Mouse (Mus musculus) urinary bladder, postnatal 4 days (tissue): Measurements from ENCODE around the gene Gm266.

Experiments
- DNase-seq, 2 experiments: peaks; one replicate each; pipeline ENCODE4 v3.0.0; 2021 to 2022; ENCODE audit warnings: low spot score in 2 of 2

Gm266 gene

DNA sequence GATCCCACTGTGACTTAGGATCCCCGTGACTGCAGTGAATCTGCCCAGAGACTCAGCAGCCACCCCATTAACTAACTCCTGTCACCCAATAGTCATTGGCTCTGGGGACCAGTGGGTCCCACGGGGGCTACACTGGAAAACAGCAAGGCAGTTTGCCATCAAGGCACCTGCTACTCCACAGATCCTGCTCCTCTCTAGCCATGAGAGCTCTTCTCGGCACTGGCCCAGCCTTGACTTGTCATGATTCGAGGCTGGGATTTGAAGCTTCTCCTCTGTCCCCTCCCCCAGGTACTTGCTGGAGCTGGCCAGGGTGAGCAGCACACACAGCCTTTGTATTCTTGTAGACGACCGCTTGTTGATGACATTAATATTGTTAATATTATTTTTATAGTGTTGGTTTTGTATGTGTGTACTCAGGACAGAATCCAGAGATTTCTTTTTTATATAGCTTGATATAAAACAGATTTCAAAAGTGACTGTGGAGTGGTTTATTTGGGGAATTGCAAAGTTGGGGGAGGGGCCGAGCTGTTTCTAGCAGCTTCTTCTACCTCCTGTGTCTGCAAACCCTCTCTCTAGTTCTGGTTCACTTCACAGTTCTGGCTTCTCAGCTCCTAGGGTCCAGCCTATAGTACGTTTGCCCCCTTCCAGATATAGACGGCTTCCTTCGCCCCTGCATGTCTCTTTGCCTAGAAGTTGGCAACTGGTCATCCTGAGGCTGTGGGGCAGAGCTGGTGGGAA, 30.9 kb downstream of the Gm266 start:
- no peak for DNase-seq

DNA sequence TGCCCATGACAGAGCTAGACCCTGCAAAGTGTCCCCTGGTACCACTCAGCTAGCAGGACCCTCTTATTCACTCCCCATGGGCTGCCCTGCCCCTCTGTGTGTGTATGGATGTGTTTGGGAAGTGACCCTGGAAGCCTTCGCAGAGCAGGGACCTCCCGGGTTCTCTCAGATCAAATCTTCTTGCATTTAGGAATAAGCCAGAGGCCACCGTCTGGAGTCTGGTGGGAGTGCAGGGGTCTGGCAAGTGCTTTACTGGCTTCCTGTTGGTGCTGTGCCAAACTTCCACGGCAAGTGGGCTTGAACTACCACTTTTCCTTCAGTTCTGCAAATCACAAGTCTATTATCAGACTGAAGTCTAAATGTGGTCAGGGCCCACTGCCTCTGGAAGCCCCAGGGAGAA, 31.6 kb downstream of the Gm266 start:
- DNase-seq: no peak

DNA sequence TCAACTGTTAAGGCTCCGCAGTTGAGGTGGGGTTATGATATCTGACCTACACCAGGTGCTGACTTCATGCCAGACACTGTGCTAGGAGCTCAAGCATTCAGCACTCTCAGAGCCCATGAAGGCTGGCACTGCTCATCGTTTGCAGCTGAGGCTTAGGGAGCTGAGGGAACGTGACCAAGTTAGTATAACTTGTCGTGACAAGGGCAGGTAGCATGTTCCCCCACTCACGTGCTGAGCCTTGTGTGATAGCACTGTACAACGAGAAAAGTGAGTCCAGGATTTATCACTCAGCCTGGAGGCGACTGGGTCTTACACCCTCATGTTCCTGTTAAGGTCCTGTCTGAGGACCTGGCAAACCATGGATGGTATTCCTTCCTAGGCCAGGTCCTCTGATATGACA, 34.1 kb downstream of the Gm266 start:
- no peak for DNase-seq

DNA sequence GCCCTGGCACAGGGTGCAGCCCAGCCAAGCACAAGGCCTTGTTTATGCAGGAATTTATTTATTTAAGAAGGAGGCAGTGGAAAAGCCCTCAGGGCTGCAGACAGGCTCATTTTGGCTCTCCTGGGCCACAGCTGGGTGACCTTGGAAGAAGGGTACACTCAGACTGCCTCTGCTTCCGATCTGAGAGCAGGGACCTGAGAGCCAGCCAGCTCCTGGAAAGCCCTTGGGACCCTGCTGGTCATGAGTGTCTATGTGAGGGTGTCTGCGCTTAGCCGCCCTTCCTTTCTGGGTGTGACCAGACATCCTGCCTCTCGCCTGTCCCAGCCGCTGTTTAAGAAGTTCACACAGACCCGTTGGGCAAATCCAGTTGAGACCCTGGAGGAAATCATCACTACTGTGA, 35.3 kb downstream of the Gm266 start:
- DNase-seq: no peak

DNA sequence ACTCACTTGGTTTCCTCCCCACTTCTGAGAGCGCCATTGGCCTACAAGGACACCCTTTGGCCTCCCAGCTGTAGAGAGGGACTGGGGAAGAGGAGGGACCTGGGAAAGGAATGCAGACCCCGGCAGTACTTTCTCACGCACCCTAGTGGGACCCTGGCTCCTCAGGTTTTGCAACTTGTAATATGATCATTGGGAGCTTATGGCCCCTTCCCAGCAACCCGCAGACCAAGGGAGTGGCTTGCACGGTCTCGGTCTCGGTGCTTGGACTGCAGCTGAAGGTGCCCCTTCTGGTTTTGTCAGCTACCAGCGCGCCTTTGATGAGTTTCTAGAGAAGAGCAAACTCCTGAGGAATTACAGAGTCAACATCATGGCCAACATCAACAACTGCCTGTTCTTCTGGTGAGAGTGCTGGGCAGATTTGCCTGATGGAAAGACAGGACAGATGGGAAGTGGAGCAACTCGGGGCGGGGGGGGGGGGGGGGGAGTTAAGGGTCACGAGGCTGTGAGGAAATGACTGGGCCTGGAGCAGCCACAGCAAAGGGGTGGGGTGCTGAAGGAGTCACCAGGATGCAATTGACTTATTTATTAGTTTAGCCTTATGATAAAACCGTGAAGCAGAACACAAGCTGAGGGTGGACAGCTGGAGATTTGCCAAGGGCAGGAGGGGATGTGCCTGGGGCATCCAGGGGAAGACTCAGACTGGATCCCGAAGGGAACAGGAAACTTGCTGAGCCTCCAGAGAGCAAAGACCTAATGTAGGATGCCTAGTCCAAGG, 36.5 kb downstream of the Gm266 start:
- no peak for DNase-seq

DNA sequence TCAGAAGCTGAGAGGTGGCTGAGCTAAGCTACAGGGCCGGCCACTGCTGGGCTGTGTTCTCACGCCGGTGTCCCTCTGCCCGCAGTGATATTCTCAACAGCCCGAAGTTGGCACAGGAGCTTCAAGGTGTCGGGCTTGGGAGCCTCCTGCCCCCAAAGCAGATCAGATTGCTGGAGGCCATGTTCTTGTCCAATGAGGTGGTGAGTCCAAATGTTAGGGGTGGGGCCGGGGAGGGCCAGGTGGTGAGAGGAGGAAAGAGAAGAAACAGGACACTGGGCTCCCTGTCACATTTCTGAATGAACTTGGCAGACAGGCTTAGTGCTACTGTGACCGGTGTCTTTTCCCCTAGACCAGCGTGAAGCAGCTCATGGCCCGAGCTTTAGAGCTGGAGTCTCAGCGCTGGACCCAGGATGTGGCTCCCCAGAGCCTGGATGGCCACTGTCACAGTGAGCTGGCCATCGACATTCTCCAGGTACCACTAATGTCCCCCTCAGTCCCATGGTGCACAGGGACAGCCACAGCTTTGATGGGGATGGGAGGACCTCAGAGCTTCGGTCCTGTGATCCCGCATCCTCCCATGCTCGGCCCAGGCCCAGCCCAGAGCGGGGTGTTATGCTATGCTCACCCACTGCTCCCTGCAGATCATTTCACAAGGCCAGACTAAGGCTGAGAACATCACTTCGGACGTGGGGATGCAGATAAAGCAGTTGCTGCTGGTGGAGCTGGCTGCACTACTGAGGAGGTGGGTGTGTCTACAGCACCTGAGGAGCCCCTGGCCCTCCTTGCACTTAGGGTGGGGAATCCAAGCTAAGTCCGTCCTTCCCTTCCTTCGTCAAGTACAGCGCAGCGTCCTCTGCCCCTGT, 37.5 kb downstream of the Gm266 start:
- no peak for DNase-seq

DNA sequence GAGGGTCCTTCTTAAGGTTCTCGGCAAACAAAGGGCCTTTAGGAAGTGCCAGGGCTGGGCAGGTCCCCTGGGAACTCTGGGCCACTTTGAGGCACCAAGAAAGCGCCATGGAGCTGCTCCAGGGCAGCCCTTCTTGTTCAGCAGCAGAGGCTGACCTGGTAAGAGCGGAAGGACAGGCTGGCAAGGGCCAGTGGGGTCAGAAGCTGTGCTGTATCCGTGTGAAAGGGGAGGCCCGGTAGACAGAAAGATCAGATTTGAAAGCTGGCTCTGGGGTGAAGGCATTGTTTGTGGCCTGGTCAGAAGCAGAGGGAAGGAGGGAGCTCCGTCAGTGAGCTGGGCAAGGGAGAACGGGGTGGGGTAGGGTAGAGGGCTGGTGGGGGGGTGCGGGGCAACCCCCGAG, 38.3 kb downstream of the Gm266 start:
- no peak for DNase-seq

DNA sequence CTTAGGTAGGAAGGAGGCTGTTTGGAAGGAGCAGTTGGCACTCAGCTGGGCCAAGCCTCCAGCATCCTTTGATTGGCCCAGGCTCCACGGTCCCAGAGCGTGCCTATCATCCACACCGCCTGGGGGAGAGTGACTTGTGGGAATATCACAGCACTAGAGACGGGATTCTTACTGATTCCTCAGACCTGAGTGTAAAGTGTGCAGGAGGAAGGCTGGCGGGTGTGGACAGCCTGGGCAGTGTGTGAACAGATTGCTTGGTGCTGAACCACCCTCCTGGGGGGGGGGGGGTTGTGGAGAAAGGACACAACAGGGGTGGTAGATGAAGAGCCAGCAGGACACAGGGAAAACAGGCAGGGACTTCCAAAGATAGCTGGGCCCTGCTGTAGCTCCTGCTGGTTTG, 38.9 kb downstream of the Gm266 start:
- DNase-seq: no peak

DNA sequence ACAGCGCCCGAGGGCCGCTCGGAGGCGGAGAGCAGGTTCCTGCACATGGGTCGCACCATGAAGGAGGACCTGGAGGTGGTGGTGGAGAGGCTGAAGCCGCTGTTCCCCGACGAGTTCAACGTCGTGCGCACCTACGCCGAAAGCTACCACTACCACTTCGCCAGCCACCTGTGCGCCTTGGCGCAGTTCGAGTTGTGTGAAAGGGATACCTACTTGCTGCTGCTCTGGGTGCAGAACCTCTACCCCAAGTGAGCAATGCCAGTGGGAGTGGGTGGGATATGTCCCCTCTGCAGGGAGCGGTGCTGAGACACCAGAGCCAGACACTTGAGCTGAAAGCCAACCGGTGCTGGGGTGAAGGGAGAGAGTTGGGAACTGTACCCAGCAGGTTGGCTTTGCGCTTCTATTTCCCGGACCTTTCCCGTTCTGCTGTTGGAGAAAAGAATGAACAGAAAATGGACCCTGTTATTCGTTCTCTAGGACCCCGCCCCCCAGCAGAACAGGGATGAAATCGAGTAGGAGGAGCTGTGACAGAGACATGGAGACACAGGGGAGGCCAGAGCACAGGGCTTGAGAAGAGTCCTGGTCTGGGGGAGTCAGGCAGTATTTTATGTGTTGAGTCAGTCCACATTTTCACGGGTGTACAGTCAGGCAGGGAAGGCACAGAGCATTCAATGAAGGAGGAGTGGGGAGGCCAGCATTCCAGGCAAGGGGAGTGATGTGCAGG, 39.6 kb downstream of the Gm266 start:
- no peak for DNase-seq

DNA sequence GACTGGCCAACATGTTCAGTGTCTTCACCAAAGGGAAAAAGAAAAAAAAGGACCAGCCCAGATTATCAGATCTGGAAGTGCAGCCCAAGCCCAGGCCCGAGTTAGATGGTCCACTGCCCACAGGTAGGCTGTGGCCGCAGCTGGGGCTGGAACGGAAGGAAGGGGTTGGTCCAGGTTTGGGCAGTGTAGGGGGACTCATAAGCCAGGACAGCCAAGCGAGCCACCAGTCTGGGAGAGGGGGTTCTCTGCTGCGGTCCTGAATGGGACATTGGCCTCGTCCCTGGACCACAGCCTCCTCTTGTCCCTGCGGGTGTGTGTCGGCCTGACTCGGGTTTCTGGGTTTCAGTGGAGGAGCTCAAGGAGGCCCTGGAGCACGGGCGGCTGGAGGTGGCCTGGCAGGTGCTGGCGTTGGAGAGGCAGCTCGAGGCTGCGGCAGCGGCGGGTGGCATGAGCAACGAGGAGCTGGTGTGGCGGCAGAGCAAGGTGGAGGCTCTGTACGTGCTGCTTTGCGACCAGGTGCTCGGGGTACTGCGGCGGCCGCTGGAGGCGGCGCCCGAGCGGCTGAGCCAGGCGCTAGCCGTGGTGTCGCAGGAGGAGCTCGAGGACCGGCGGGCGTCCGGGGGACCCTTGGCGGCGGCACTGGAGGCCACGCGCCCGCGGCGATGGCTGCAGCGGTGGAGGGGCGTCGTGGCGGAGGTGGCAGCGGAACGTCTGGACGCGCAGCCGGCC, 40.3 kb downstream of the Gm266 start:
- DNase-seq: no peak

DNA sequence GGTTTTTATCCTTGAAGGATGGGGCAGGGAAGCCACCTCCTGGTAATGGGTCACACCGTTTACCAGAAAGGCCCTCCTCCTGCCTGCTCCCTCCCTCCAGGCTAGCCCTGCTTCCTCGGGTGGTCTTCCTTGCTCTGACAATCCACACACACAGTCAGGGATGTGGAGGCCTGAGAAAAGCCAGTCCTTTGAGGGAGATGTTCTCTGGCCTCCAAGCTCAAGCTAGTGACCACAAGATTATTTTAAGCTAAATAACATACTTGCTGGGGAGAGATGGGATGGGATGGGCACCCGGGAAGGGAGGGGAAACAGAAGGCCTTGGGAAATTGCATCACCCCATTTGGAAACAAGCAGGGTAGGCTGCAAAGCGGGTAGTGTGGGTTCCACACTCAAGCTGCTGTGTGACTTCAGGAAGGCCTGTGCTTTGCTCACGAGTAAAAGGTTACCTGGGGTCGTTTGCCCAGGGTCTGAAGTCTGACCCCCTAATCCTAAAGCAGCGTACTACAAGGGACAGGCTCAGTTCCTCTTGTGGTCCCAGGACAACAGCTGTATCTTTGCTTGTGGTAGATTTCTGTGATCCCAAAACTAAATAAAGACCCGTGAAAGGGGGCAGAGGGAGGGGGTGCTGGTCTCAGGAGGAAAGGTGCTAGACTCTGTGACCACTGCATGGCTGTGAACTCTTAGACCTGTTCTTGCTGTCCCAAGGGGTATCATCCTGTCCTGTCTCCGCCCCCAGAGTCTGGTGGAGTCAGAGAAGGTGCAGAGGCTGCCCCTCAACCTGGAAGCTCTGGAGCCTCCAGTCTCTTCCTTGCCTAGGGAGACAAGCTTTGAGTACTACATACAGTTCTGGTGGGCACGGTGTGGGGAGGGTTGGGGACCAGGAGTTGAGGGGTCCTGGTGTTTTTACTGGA, 41.4 kb downstream of the Gm266 start:
- no peak for DNase-seq

DNA sequence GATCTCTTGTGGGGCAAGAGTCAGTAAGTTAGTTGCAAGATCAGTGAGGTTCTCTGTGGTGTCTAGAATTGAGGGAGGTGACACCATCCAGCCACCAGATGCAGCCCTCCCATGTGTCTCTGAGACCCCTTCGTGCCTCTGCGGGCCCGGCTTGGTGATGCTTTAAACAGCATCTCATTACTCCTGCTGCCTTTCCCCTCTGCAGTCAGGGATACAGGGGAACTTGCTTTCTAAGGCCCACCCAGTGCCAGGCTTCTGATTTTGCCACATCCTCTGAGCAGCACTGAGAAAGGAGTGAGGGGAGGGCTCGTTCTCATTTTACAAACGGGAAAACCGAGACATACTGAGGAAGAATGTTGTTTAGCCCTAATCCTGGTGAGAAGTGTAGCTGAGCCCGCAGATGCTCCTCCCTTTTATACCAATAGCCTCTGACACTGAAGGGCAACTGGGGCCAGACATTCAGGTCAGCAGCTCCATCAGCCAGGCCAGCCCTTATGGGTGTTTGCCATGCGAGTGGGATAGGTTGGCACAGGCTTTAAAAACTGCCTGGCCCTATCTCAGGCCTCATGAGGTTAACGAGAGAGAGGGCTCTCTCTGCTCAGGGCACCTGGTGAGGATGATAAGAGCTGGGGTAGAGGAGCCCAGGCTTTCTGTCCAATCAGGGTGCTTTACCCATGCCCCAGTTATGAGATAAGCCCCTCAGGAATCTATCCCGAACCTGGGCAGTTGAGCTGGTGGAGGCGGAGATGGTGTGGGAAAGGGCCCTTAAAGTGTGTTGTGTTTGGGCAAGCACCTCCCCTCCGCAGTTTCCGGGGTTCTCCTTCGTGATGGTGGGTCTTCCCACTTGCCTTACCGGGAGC, 42.4 kb downstream of the Gm266 start:
- no peak for DNase-seq

DNA sequence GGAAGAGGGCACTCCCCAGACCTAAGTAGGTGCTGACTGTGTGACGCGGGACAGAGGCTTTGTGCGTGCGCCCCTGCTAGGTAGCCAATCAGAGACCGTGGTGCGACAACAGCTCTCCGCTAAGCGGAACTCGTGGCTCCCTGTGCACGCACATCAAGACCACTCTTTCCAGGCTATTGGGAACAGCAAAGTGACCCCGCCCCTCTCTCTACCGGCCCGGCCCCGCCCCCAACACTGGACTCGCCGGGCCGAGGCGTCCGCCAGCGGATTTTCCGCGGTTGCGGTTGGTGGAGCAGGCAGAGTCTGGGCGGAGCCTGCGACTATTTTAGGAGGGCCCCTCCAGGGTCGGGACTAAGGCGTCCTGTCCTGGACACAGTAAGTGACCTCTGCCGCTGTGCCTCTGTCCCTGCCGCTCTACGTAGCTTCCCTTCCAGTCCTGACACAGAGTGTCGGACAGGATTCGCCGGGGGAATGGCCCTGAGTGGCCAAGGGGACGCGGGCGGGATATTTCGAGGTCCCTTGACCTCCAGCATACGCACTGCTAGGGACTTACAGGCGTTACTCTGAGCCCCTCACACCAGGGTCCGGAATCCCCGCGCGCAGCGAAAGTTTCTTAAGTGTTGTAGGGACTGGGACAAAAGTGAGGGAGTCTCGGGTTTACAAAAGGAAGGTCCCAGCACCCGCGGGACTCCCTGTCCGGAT, 43.2 kb downstream of the Gm266 start, which contains the start of gene Tnfaip2:
Gene Tnfaip2, plus strand, starts transcription at position 161 of the 702 bp plus-strand sequence.
- peak; percentile 79 to 81 for DNase-seq

DNA sequence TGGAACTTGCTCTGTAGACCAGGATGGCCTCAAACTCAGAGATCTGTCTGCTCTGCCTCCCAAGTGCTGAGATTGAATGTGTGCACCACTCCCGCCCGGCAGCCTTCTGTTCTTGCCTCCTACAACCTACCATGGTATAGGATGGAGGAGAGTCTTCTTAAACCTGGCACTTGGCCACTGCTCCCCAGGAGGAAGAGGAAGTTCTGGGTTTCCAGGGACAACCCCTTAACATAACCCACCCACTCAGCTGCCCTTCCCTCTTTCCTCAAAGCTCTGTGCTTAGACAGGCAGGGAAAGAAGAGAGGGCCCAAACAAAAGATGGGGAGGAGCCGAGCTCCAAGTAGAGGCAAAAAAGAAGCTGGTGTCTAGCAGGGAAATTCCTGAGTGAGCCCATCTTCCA, 44.1 kb downstream of the Gm266 start:
- no peak for DNase-seq

DNA sequence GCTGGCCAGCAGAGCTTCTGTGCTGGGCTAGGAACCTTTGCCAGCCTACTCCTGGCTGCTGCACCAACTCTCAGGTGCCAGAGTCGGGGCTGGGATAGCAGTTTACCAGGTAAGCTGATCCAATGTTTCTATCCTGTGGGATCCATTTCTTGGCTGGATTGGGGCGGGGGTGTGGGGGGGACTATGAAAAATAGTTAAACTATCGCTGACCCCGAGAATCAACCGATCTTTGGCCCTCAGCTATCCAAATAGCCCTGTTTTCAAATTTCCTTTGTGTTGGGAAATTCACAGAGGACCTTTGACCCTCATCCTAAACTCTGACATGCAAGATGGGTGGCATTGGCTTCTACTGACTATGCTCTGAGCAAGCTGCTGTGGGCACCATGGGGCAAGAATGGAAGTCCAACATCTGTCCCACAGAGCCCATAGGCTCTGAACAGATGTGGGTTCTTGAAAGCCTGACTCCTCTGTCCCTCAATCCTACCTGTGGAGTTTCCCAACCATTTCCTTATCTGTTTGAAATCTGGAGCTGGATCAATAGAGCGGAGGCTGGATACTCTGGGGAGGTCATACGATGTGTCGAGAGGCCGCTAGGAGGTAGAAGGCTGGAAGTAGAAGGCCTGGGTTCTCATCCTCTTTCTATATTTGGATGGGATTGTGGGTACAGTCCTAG, 44.8 kb downstream of the Gm266 start:
- DNase-seq: no peak

DNA sequence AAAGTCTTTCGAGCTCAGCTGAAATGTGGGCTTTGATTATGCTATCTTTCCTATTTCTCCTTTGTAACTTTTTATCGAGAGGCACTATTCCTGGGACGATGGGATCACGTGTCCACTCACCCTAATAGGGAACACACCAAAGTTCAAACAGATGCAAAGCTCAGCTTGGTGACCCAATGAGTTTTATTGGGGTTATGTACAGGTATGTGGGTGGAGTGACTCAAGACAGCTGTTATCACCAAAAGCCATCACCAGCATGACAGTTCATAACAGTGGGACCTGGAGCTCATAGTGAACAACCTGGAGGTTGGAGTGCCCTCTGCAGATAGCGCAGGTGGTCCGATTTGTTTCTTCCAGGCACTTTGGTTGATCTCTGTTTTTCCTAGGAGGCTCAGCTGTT, 46.8 kb downstream of the Gm266 start:
- no peak for DNase-seq

DNA sequence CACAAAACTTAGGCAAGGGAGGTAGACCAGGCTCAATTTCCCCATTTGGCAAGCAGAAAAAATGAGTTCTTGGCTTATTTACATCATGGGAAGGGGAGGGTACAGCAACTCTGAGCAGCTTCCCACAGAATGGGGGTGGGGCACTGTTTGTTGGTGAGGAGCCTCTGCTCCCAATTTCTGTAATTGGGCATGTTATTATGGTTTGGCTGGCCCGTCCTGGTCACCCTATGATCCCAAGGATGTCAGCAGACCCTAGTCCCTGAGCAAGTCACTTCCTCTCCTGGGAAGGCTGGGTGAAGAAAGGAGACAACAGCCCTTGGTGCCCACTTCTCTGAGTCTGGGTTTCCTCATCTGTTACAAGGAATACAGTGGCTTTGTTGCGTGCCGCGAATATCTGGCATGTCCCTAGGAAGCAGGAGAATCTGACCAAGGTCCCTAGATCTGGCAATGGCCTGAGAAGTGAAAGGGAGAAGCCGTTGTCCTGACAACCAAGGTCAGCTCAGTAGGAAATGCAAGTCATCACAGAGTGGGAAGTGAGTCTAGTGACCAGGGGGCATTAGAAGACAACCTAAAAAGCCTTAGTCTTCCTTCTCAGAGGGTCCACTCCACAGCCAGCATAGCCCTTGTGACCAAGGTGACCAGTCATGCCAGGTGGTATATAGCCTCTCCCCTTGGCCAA, 48.3 kb downstream of the Gm266 start:
- DNase-seq: no peak
